ENCODE assay signal across 33 mouse cellular contexts in the genomic region with DNA sequence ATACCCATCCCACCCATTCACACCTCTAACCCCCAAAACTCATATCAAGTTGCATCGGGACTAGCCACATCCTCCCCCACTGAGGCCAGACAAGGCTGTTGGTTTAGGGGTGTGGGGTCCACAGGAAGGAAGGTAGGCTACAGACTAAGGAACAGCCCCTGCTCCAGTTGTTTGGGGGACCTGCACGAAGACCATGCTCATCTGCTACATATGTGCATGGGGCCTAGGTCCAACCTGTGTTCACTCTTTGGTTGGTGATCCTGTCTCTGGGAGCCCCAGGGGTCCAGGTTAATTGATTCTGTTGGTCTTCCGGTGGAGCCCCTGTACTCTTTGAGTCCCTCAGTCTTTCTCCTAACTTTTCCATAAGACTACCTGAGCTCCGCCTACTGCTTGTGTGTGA. TPM values are rescaled to one million over a fixed set of nuclear protein-coding genes. Genes with fewer than 3 reads are reported as not detected.
"Had no signal": no experiment of that assay in that cellular context is flagged by ENCODE, and none has a peak within 500 bp of the region (broad histone marks: within the 10 kb centered on the region; RNA-seq: fewer than 3 reads in every experiment).

No protein-coding gene starts in this region.

- ATAC-seq: forebrain, embryonic 13.5 days; forebrain, embryonic 14.5 days; forebrain, embryonic 15.5 days; forebrain, embryonic 16.5 days; forebrain, postnatal 0 days had no signal

- H3K4me3 ChIP-seq: embryonic facial prominence, embryonic 10.5 days; embryonic facial prominence, embryonic 12.5 days; embryonic facial prominence, embryonic 13.5 days; embryonic facial prominence, embryonic 15.5 days; erythroblast, embryonic 14.5 days; forebrain, embryonic 10.5 days; forebrain, embryonic 12.5 days; forebrain, embryonic 13.5 days; forebrain, embryonic 15.5 days; gastrocnemius, adult 2 months had no signal

- H3K27ac ChIP-seq: embryonic facial prominence, embryonic 10.5 days; embryonic facial prominence, embryonic 12.5 days; embryonic facial prominence, embryonic 13.5 days; embryonic facial prominence, embryonic 15.5 days; forebrain, embryonic 10.5 days; forebrain, embryonic 12.5 days; forebrain, embryonic 13.5 days; forebrain, embryonic 15.5 days; gastrocnemius, adult 2 months had no signal

- H3K27me3 ChIP-seq: embryonic facial prominence, embryonic 12.5 days; embryonic facial prominence, embryonic 13.5 days; embryonic facial prominence, embryonic 15.5 days; forebrain, embryonic 12.5 days; forebrain, embryonic 13.5 days; forebrain, embryonic 15.5 days had no signal

- H3K4me1 ChIP-seq: embryonic facial prominence, embryonic 10.5 days; embryonic facial prominence, embryonic 12.5 days; embryonic facial prominence, embryonic 13.5 days; embryonic facial prominence, embryonic 15.5 days; forebrain, embryonic 12.5 days; forebrain, embryonic 13.5 days; forebrain, embryonic 15.5 days had no signal

- H3K36me3 ChIP-seq: embryonic facial prominence, embryonic 10.5 days; embryonic facial prominence, embryonic 12.5 days; embryonic facial prominence, embryonic 13.5 days; embryonic facial prominence, embryonic 15.5 days; forebrain, embryonic 10.5 days; forebrain, embryonic 12.5 days; forebrain, embryonic 15.5 days had no signal

- H3K9me3 ChIP-seq: embryonic facial prominence, embryonic 10.5 days; embryonic facial prominence, embryonic 12.5 days; embryonic facial prominence, embryonic 13.5 days; embryonic facial prominence, embryonic 15.5 days; forebrain, embryonic 10.5 days; forebrain, embryonic 12.5 days; forebrain, embryonic 13.5 days; forebrain, embryonic 15.5 days had no signal

- DNase-seq: cerebellum, adult 18-20 months; cerebellum, adult 2 months; cerebellum, adult 8-10 months; cerebellum, adult 9-10 months; cerebellum, adult 9-11 months; cerebellum, postnatal 10 days; cerebellum, postnatal 14 days; cerebellum, postnatal 25 days; cerebellum, postnatal 36 days; embryo, embryonic 11 days; forebrain, postnatal 0 days; gastrocnemius, adult 2 months; gastrocnemius, postnatal 10 days; gastrocnemius, postnatal 14 days; gastrocnemius, postnatal 25 days; gastrocnemius, postnatal 36 days; heart, adult 18-20 months had no signal

- H3K4me2 ChIP-seq: embryonic facial prominence, embryonic 12.5 days; embryonic facial prominence, embryonic 13.5 days; embryonic facial prominence, embryonic 15.5 days; forebrain, embryonic 12.5 days; forebrain, embryonic 13.5 days; forebrain, embryonic 15.5 days had no signal

- H3K9ac ChIP-seq: embryonic facial prominence, embryonic 12.5 days; embryonic facial prominence, embryonic 13.5 days; embryonic facial prominence, embryonic 15.5 days; forebrain, embryonic 12.5 days; forebrain, embryonic 13.5 days; forebrain, embryonic 15.5 days; forebrain, postnatal 0 days had no signal

RNA-seq across cellular contexts. Expression of a gene that starts 13.0 kb away (rescaled TPM):
- total RNA-seq: common myeloid progenitor, adult 5-6 weeks; forebrain, postnatal 0 days; gastrocnemius, postnatal 10 days; gastrocnemius, postnatal 14 days; gastrocnemius, postnatal 25 days; gastrocnemius, postnatal 36 days; granulocyte monocyte progenitor cell, adult 5-6 weeks had no signal
- polyA plus RNA-seq: embryonic facial prominence, embryonic 10.5 days; embryonic facial prominence, embryonic 11.5 days; embryonic facial prominence, embryonic 12.5 days; embryonic facial prominence, embryonic 13.5 days; embryonic facial prominence, embryonic 14.5 days; embryonic facial prominence, embryonic 15.5 days; erythroblast, embryonic 14.5 days; forebrain, embryonic 10.5 days; forebrain, embryonic 11.5 days; forebrain, embryonic 12.5 days; forebrain, postnatal 0 days had no signal
